Mouse (Mus musculus) cortical plate, adult 2 months (tissue): ENCODE measurements at regions not wholly inside any gene's neighbourhood (a gene's known extent, or its start where the extent isn't known, plus 50 kb on each side); places are given as distances from the start of the nearest gene placed in this dataset.

ENCODE experiments used
- CTCF ChIP-seq: fragments of 200-500 bp; IDR thresholded peaks from 2 replicates; pipeline ENCODE4 v1.5.1; 2011; ENCODE audit warnings: mild to moderate bottlenecking, control low read depth, low read length; ENCODE audit not compliant: insufficient read depth; ENCODE audit errors: extremely low read depth
- POLR2A ChIP-seq: fragments of 200-500 bp; IDR thresholded peaks from 2 replicates; pipeline ENCODE4 v1.6.1; 2011; ENCODE audit warnings: mild to moderate bottlenecking, low read length, control low read depth; ENCODE audit not compliant: insufficient read depth; ENCODE audit errors: extremely low read depth

DNA sequence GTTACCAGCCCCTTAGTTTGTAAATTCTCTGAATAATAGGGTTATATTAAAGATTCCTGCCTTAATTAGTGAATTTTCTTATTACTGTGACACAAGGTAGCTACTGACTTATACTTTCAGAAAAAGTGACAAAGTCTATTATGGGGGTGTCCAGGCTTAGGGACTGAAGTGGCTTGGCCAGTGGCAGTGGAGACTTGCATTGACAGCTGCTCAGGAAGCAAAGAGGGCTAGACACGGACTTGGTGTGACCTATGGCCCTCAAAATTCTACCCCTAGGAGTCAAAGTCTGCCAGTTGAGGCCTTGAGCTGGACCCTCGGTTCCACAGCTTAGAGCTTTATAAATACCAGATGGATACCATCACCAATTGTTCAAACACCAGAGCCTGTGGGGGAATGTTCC lies 161.2 kb downstream of the Tmx1 start:
- TF ChIP-seq POLR2A: no peak
- no peak for TF ChIP-seq CTCF
